Mouse (Mus musculus): ENCODE results near the gene Ctnna2.
A peak's percentile ranks its signal among the peaks of the same experiment; 100 is the strongest.

Gene Ctnna2

GRCm38 (mm10) chr6:77979241-77979961, at the start of gene Ctnna2:
Gene Ctnna2, minus strand, starts transcription at chr6:77979699.
- no peak for TF ChIP-seq NANOG (IDR thresholded peaks at IDR 0.05; ENCODE audit: borderline replicate concordance, low read length)
- TF ChIP-seq POU5F1 (IDR thresholded peaks at IDR 0.05; ENCODE audit: borderline replicate concordance, low read length), result no peak
- TF ChIP-seq CTCF (conservative IDR thresholded peaks at IDR 0.05; ENCODE audit: low read length), result no peak
- H3K9me3 ChIP-seq (ENCODE audit: low read length), result no peaks in the 10 kb centered on the region
- H3K27me3 ChIP-seq (ENCODE audit: insufficient read depth, low read length), result peaks cover 24% of the 10 kb centered on the region
- H3K36me3 ChIP-seq (ENCODE audit: insufficient read depth, low read length), result no peaks in the 10 kb centered on the region
- peak within 1 kb of the TSS; percentile 80 for H3K4me3 ChIP-seq (replicated peaks; ENCODE audit: low read length)
- peaks cover 13% of the 10 kb centered on the region; the same call in 1 of the 2 replicates for H3K4me1 ChIP-seq (replicated peaks; ENCODE audit: low read depth, low read length)

GRCm38 (mm10) chr6:77980137-77981052, 896 bp upstream of the Ctnna2 start:
- Histone ChIP-seq H3K27me3 (ENCODE audit: insufficient read depth, low read length) (peaks cover 24% of the 10 kb centered on the region), H3K4me1 (replicated peaks; ENCODE audit: low read depth, low read length) (peaks cover 13% of the 10 kb centered on the region; the same call in 1 of the 2 replicates), H3K9me3 (ENCODE audit: low read length) (no peaks in the 10 kb centered on the region), H3K36me3 (ENCODE audit: insufficient read depth, low read length) (no peaks in the 10 kb centered on the region), H3K4me3 (replicated peaks; ENCODE audit: low read length) (peak overlapping the region; percentile 80)
- no peak for TF ChIP-seq NANOG (IDR thresholded peaks at IDR 0.05; ENCODE audit: borderline replicate concordance, low read length)
- TF ChIP-seq CTCF (conservative IDR thresholded peaks at IDR 0.05; ENCODE audit: low read length), result no peak
- TF ChIP-seq POU5F1 (IDR thresholded peaks at IDR 0.05; ENCODE audit: borderline replicate concordance, low read length), result no peak

GRCm38 (mm10) chr6:77978476-77979240, 841 bp downstream of the Ctnna2 start:
- TF ChIP-seq POU5F1 (IDR thresholded peaks at IDR 0.05; ENCODE audit: borderline replicate concordance, low read length) (no peak), CTCF (conservative IDR thresholded peaks at IDR 0.05; ENCODE audit: low read length) (no peak), NANOG (IDR thresholded peaks at IDR 0.05; ENCODE audit: borderline replicate concordance, low read length) (no peak)
- Histone ChIP-seq H3K4me3 (replicated peaks; ENCODE audit: low read length) (peak overlapping the region; percentile 80), H3K36me3 (ENCODE audit: insufficient read depth, low read length) (no peaks in the 10 kb centered on the region), H3K9me3 (ENCODE audit: low read length) (no peaks in the 10 kb centered on the region), H3K4me1 (replicated peaks; ENCODE audit: low read depth, low read length) (peaks cover 13% of the 10 kb centered on the region; the same call in 1 of the 2 replicates), H3K27me3 (ENCODE audit: insufficient read depth, low read length) (peaks cover 24% of the 10 kb centered on the region)

GRCm38 (mm10) chr6:77970545-77971242, 8.8 kb downstream of the Ctnna2 start:
- no peak overlapping the region for H3K4me3 ChIP-seq (replicated peaks; ENCODE audit: low read length)
- TF ChIP-seq NANOG (IDR thresholded peaks at IDR 0.05; ENCODE audit: borderline replicate concordance, low read length), result no peak
- TF ChIP-seq CTCF (conservative IDR thresholded peaks at IDR 0.05; ENCODE audit: low read length), result no peak
- no peak for TF ChIP-seq POU5F1 (IDR thresholded peaks at IDR 0.05; ENCODE audit: borderline replicate concordance, low read length)
- no peaks in the 10 kb centered on the region for H3K27me3 ChIP-seq (ENCODE audit: insufficient read depth, low read length)
- H3K36me3 ChIP-seq (ENCODE audit: insufficient read depth, low read length), result no peaks in the 10 kb centered on the region
- no peaks in the 10 kb centered on the region for H3K9me3 ChIP-seq (ENCODE audit: low read length)
- H3K4me1 ChIP-seq (replicated peaks; ENCODE audit: low read depth, low read length), result no peaks in the 10 kb centered on the region

GRCm38 (mm10) chr6:77969774-77970173, 9.7 kb downstream of the Ctnna2 start:
- no peaks in the 10 kb centered on the region for H3K36me3 ChIP-seq (ENCODE audit: insufficient read depth, low read length)
- H3K4me1 ChIP-seq (replicated peaks; ENCODE audit: low read depth, low read length), result no peaks in the 10 kb centered on the region
- H3K27me3 ChIP-seq (ENCODE audit: insufficient read depth, low read length), result no peaks in the 10 kb centered on the region
- no peak for TF ChIP-seq CTCF (conservative IDR thresholded peaks at IDR 0.05; ENCODE audit: low read length)
- TF ChIP-seq NANOG (IDR thresholded peaks at IDR 0.05; ENCODE audit: borderline replicate concordance, low read length), result no peak
- no peak for TF ChIP-seq POU5F1 (IDR thresholded peaks at IDR 0.05; ENCODE audit: borderline replicate concordance, low read length)
- no peaks in the 10 kb centered on the region for H3K9me3 ChIP-seq (ENCODE audit: low read length)
- no peak overlapping the region for H3K4me3 ChIP-seq (replicated peaks; ENCODE audit: low read length)

- Histone ChIP-seq H3K4me1 (replicated peaks; ENCODE audit: low read depth, low read length) (no peaks in the 10 kb centered on the region), H3K27me3 (ENCODE audit: insufficient read depth, low read length) (no peaks in the 10 kb centered on the region), H3K4me3 (replicated peaks; ENCODE audit: low read length) (no peak overlapping the region), H3K9me3 (ENCODE audit: low read length) (no peaks in the 10 kb centered on the region), H3K36me3 (ENCODE audit: insufficient read depth, low read length) (no peaks in the 10 kb centered on the region)
- TF ChIP-seq CTCF (conservative IDR thresholded peaks at IDR 0.05; ENCODE audit: low read length), result no peak
- no peak for TF ChIP-seq NANOG (IDR thresholded peaks at IDR 0.05; ENCODE audit: borderline replicate concordance, low read length)
- TF ChIP-seq POU5F1 (IDR thresholded peaks at IDR 0.05; ENCODE audit: borderline replicate concordance, low read length), result no peak
Observed at GRCm38 (mm10) chr6:77962011-77962410, 17.5 kb downstream of the Ctnna2 start.

GRCm38 (mm10) chr6:77951276-77951675, 28.2 kb downstream of the Ctnna2 start:
- Histone ChIP-seq H3K9me3 (ENCODE audit: low read length) (no peaks in the 10 kb centered on the region), H3K4me3 (replicated peaks; ENCODE audit: low read length) (no peak overlapping the region), H3K36me3 (ENCODE audit: insufficient read depth, low read length) (no peaks in the 10 kb centered on the region), H3K4me1 (replicated peaks; ENCODE audit: low read depth, low read length) (no peaks in the 10 kb centered on the region), H3K27me3 (ENCODE audit: insufficient read depth, low read length) (no peaks in the 10 kb centered on the region)
- no peak for TF ChIP-seq NANOG (IDR thresholded peaks at IDR 0.05; ENCODE audit: borderline replicate concordance, low read length)
- no peak for TF ChIP-seq POU5F1 (IDR thresholded peaks at IDR 0.05; ENCODE audit: borderline replicate concordance, low read length)
- TF ChIP-seq CTCF (conservative IDR thresholded peaks at IDR 0.05; ENCODE audit: low read length), result no peak

Measured in E14TG2a.4 (cell line).